Mouse (Mus musculus): ENCODE measurements around the gene Ppp4r4. TPM values are rescaled to one million over a fixed set of nuclear protein-coding genes. Genes with fewer than 3 reads are reported as not detected.
A peak's percentile ranks its signal among the peaks of the same experiment; 100 is the strongest.
"Not testable (repeated sequence)": the region's sequence is repeated elsewhere in the genome, so short reads cannot be mapped to it uniquely, and the experiment has no call there.

Ppp4r4 gene
- total RNA-seq (2015; ENCODE audit: low replicate concordance) (not detected in 2 replicates), total RNA-seq (2017; ENCODE audit: low replicate concordance) (0.90 TPM in 1 of 2 replicates, not detected in the other)

GRCm38 (mm10) chr12:103532020-103532648, at the start of gene Ppp4r4:
Ppp4r4 (plus strand) TSS chr12:103532283.
- ATAC-seq (replicated peaks; ENCODE audit: low FRiP score, poor library complexity, severe bottlenecking): no peak; the same call in 1 of the 2 replicates

- no peak for ATAC-seq (replicated peaks; ENCODE audit: low FRiP score, poor library complexity, severe bottlenecking)
Measured at GRCm38 (mm10) chr12:103482781-103483180, 49.3 kb upstream of the Ppp4r4 start.

GRCm38 (mm10) chr12:103484200-103484972, 47.7 kb upstream of the Ppp4r4 start:
- ATAC-seq (replicated peaks; ENCODE audit: low FRiP score, poor library complexity, severe bottlenecking): not testable (repeated sequence)

GRCm38 (mm10) chr12:103486726-103487125, 45.4 kb upstream of the Ppp4r4 start:
- no peak for ATAC-seq (replicated peaks; ENCODE audit: low FRiP score, poor library complexity, severe bottlenecking)

GRCm38 (mm10) chr12:103487276-103487675, 44.8 kb upstream of the Ppp4r4 start:
- ATAC-seq (replicated peaks; ENCODE audit: low FRiP score, poor library complexity, severe bottlenecking): no peak

- ATAC-seq (replicated peaks; ENCODE audit: low FRiP score, poor library complexity, severe bottlenecking): no peak
Measured at GRCm38 (mm10) chr12:103487750-103488149, 44.3 kb upstream of the Ppp4r4 start.

GRCm38 (mm10) chr12:103491091-103491730, 40.9 kb upstream of the Ppp4r4 start:
- no peak for ATAC-seq (replicated peaks; ENCODE audit: low FRiP score, poor library complexity, severe bottlenecking)

- ATAC-seq (replicated peaks; ENCODE audit: low FRiP score, poor library complexity, severe bottlenecking): peak; percentile 68
Measured at GRCm38 (mm10) chr12:103492767-103493166, 39.3 kb upstream of the Ppp4r4 start.

- peak; percentile 74 for ATAC-seq (replicated peaks; ENCODE audit: low FRiP score, poor library complexity, severe bottlenecking)
Measured at GRCm38 (mm10) chr12:103494486-103494885, 37.6 kb upstream of the Ppp4r4 start.

- ATAC-seq (replicated peaks; ENCODE audit: low FRiP score, poor library complexity, severe bottlenecking): no peak
Measured at GRCm38 (mm10) chr12:103498768-103499167, 33.3 kb upstream of the Ppp4r4 start.

- ATAC-seq (replicated peaks; ENCODE audit: low FRiP score, poor library complexity, severe bottlenecking): no peak
Measured at GRCm38 (mm10) chr12:103499261-103499660, 32.8 kb upstream of the Ppp4r4 start.

GRCm38 (mm10) chr12:103503300-103503699, 28.8 kb upstream of the Ppp4r4 start:
- ATAC-seq (replicated peaks; ENCODE audit: low FRiP score, poor library complexity, severe bottlenecking): no peak

GRCm38 (mm10) chr12:103504402-103504801, 27.7 kb upstream of the Ppp4r4 start:
- ATAC-seq (replicated peaks; ENCODE audit: low FRiP score, poor library complexity, severe bottlenecking): no peak

GRCm38 (mm10) chr12:103508346-103508745, 23.7 kb upstream of the Ppp4r4 start:
- ATAC-seq (replicated peaks; ENCODE audit: low FRiP score, poor library complexity, severe bottlenecking): no peak

- no peak for ATAC-seq (replicated peaks; ENCODE audit: low FRiP score, poor library complexity, severe bottlenecking)
Measured at GRCm38 (mm10) chr12:103509893-103510292, 22.2 kb upstream of the Ppp4r4 start.

- no peak for ATAC-seq (replicated peaks; ENCODE audit: low FRiP score, poor library complexity, severe bottlenecking)
Measured at GRCm38 (mm10) chr12:103511586-103511985, 20.5 kb upstream of the Ppp4r4 start.

- no peak for ATAC-seq (replicated peaks; ENCODE audit: low FRiP score, poor library complexity, severe bottlenecking)
Measured at GRCm38 (mm10) chr12:103513039-103513438, 19.0 kb upstream of the Ppp4r4 start.

- no peak for ATAC-seq (replicated peaks; ENCODE audit: low FRiP score, poor library complexity, severe bottlenecking)
Measured at GRCm38 (mm10) chr12:103513451-103513871, 18.6 kb upstream of the Ppp4r4 start.

GRCm38 (mm10) chr12:103514354-103514753, 17.7 kb upstream of the Ppp4r4 start:
- ATAC-seq (replicated peaks; ENCODE audit: low FRiP score, poor library complexity, severe bottlenecking): no peak

GRCm38 (mm10) chr12:103515638-103516037, 16.4 kb upstream of the Ppp4r4 start:
- no peak for ATAC-seq (replicated peaks; ENCODE audit: low FRiP score, poor library complexity, severe bottlenecking)

GRCm38 (mm10) chr12:103518640-103519039, 13.4 kb upstream of the Ppp4r4 start:
- no peak for ATAC-seq (replicated peaks; ENCODE audit: low FRiP score, poor library complexity, severe bottlenecking)

Measured in erythroid progenitor cell, adult 5-6 weeks (primary cell).